Comparison of ENCODE assay signal across 14 mouse cellular contexts in the genomic region with DNA sequence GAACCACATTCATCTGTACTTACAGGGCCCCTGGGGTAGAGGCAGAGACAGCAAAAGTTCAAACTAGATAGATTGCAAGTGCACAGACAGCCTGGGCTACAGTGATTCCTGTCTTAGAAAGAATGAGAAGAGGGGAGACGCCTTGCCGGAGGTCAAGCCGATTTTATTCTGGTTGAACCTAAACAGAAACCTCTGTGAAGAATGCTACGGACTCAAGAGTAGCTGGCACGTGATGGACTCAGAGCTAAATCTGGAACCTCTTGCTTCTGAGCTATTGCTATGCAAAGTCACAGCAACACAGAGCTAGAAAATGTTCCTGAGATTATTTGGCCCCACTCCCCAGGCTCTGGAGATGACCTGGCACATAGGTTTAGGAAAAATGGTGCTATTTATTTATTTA.
"Had no signal": no experiment of that assay in that cellular context is flagged by ENCODE, and none has a peak within 500 bp of the region (broad histone marks: within the 10 kb centered on the region; RNA-seq: fewer than 3 reads in every experiment).

No protein-coding gene starts in this region.

- DNase-seq: kidney, postnatal 25 days; lung, embryonic 14.5 days; lung, postnatal 10 days; lung, postnatal 4 days; retina, postnatal 1 day; right cerebral cortex, postnatal 4 days; spleen, adult 18-20 months; thymus, adult 18-20 months; thymus, postnatal 14 days had no signal

- H3K4me2 ChIP-seq: limb, embryonic 15.5 days; liver, embryonic 12.5 days; lung, embryonic 14.5 days; midbrain, embryonic 11.5 days; midbrain, embryonic 15.5 days; neural tube, embryonic 13.5 days had no signal

- H3K27me3 ChIP-seq: limb, embryonic 15.5 days; midbrain, embryonic 15.5 days; neural tube, embryonic 13.5 days had no signal

- H3K9ac ChIP-seq: limb, embryonic 15.5 days; liver, embryonic 12.5 days; lung, embryonic 14.5 days; midbrain, embryonic 15.5 days; neural tube, embryonic 13.5 days had no signal

- H3K27ac ChIP-seq: limb, embryonic 15.5 days; liver, embryonic 12.5 days; midbrain, embryonic 15.5 days; neural tube, embryonic 13.5 days had no signal

- H3K9me3 ChIP-seq: limb, embryonic 15.5 days; liver, embryonic 12.5 days; midbrain, embryonic 15.5 days; neural tube, embryonic 13.5 days had no signal

- H3K4me3 ChIP-seq: limb, embryonic 15.5 days; liver, embryonic 12.5 days; midbrain, embryonic 15.5 days; neural tube, embryonic 13.5 days had no signal

- H3K36me3 ChIP-seq: limb, embryonic 15.5 days; liver, embryonic 12.5 days; midbrain, embryonic 15.5 days; neural tube, embryonic 13.5 days had no signal

- ATAC-seq: liver, embryonic 12.5 days; midbrain, embryonic 15.5 days had no signal
